Mouse (Mus musculus) midbrain, embryonic 10.5 days (tissue): Measurements from ENCODE around the gene Actb. TPM values are rescaled to one million over a fixed set of nuclear protein-coding genes. Genes with fewer than 3 reads are reported as not detected.

ENCODE experiments used
- DNase-seq: peaks from one replicate; pipeline ENCODE4 v3.0.0-alpha.2; 2017; ENCODE audit warnings: low spot score
- H3K27ac ChIP-seq: fragments of 300-500 bp; sonication (generic); replicated peaks from 2 replicates; pipeline ENCODE4 v1.5.1; 2016; ENCODE audit warnings: mild to moderate bottlenecking
- H3K27me3 ChIP-seq: fragments of 300-500 bp; sonication (generic); 2 replicates; pipeline ENCODE4 v1.6.1; 2016; ENCODE audit warnings: low read depth, mild to moderate bottlenecking; ENCODE audit not compliant: poor library complexity, severe bottlenecking
- H3K36me3 ChIP-seq: fragments of 300-500 bp; sonication (generic); 2 replicates; pipeline ENCODE4 v1.6.1; 2016; ENCODE audit warnings: mild to moderate bottlenecking, moderate library complexity
- H3K4me1 ChIP-seq: fragments of 300-500 bp; sonication (generic); 2 replicates; pipeline ENCODE4 v1.6.1; 2016
- H3K4me3 ChIP-seq: fragments of 300-500 bp; sonication (generic); 2 replicates; pipeline ENCODE4 v1.5.1; 2016; ENCODE audit warnings: mild to moderate bottlenecking, moderate library complexity
- H3K9me3 ChIP-seq: fragments of 300-500 bp; sonication (generic); replicated peaks from 2 replicates; pipeline ENCODE4 v1.6.1; 2016; ENCODE audit warnings: mild to moderate bottlenecking
- WGBS: fragments of 180-500 bp; shearing (Covaris S2); methylation state at CpG from one replicate; pipeline ENCODE4 v1.1.7; 2016; 5-methylcytosine and 5-hydroxymethylcytosine counted together
- polyA plus RNA-seq: library from polyadenylated mRNA; unstranded; fragments of >200 nt; fragmentation: Nextera tagmentation; extraction: Ambion mirVana; gene quantifications from 2 replicates; pipeline ENCODE4 v1.2.1, GENCODE M21; 2016

The Actb gene
- polyA plus RNA-seq = 12,690 and 13,877 TPM in 2 replicates

- DNase-seq = peak; percentile 95
- H3K27ac ChIP-seq = peak within 1 kb of the TSS; percentile 100
- WGBS = under 1% methylated on average over 41 of the region's 41 CpGs
- H3K4me1 ChIP-seq = peaks cover 51% of the 10 kb centered on the region
- no peaks in the 10 kb centered on the region for H3K9me3 ChIP-seq
- peaks cover 8% of the 10 kb centered on the region; the same call in 1 of the 2 replicates for H3K27me3 ChIP-seq
- H3K36me3 ChIP-seq = peaks cover 41% of the 10 kb centered on the region
- H3K4me3 ChIP-seq = peak within 1 kb of the TSS; percentile 100
Observed at GRCm38 (mm10) chr5:142906532-142907047, at the start of gene Actb. TSS of gene Actb (minus strand) at chr5:142906754.

- 79% methylated on average over 3 of the region's 3 CpGs for WGBS
- 0 out of 2 replicates have a peak overlapping the region, but pooled peaks have one; percentile 28 for H3K27ac ChIP-seq
- no peak overlapping the region for H3K4me3 ChIP-seq
- peaks cover 15% of the 10 kb centered on the region for H3K27me3 ChIP-seq
- DNase-seq = no peak
- peaks cover 3% of the 10 kb centered on the region for H3K4me1 ChIP-seq
- no peaks in the 10 kb centered on the region for H3K36me3 ChIP-seq
- no peaks in the 10 kb centered on the region for H3K9me3 ChIP-seq
Observed at GRCm38 (mm10) chr5:142953641-142954040, 47.1 kb upstream of the Actb start.

GRCm38 (mm10) chr5:142950405-142950804 is 43.9 kb upstream of the Actb start:
- H3K9me3 ChIP-seq = no peaks in the 10 kb centered on the region
- DNase-seq = no peak
- WGBS = 83% methylated on average over 6 of the region's 6 CpGs
- no peaks in the 10 kb centered on the region for H3K27me3 ChIP-seq
- H3K4me3 ChIP-seq = no peak overlapping the region
- H3K27ac ChIP-seq = no peak overlapping the region
- H3K36me3 ChIP-seq = no peaks in the 10 kb centered on the region
- H3K4me1 ChIP-seq = no peaks in the 10 kb centered on the region

- DNase-seq = no peak
- no peak overlapping the region for H3K4me3 ChIP-seq
- 69% methylated on average over 6 of the region's 6 CpGs for WGBS
- H3K27ac ChIP-seq = no peak overlapping the region
- H3K4me1 ChIP-seq = no peaks in the 10 kb centered on the region
- H3K9me3 ChIP-seq = no peaks in the 10 kb centered on the region
- H3K36me3 ChIP-seq = no peaks in the 10 kb centered on the region
- H3K27me3 ChIP-seq = no peaks in the 10 kb centered on the region
Observed at GRCm38 (mm10) chr5:142949580-142949979, 43.0 kb upstream of the Actb start.

- 79% methylated on average over 7 of the region's 7 CpGs for WGBS
Observed at GRCm38 (mm10) chr5:142947460-142947859, 40.9 kb upstream of the Actb start.

GRCm38 (mm10) chr5:142944979-142945682 is 38.6 kb upstream of the Actb start:
- no peak overlapping the region for H3K4me3 ChIP-seq
- peak; percentile 25 for DNase-seq
- no peak overlapping the region for H3K27ac ChIP-seq
- 65% methylated on average over 8 of the region's 8 CpGs for WGBS
- H3K9me3 ChIP-seq = no peaks in the 10 kb centered on the region; the same call in 1 of the 2 replicates
- no peaks in the 10 kb centered on the region for H3K36me3 ChIP-seq
- peaks cover 12% of the 10 kb centered on the region for H3K4me1 ChIP-seq
- no peaks in the 10 kb centered on the region for H3K27me3 ChIP-seq

More at GRCm38 (mm10) chr5:142947460-142947859, 40.9 kb upstream of the Actb start:
- H3K9me3 ChIP-seq = no peaks in the 10 kb centered on the region
- H3K36me3 ChIP-seq = no peaks in the 10 kb centered on the region
- DNase-seq = no peak
- no peak overlapping the region for H3K4me3 ChIP-seq
- no peak overlapping the region for H3K27ac ChIP-seq
- no peaks in the 10 kb centered on the region for H3K27me3 ChIP-seq
- H3K4me1 ChIP-seq = peaks cover 7% of the 10 kb centered on the region

- 78% methylated on average over 2 of the region's 2 CpGs for WGBS
- Histone ChIP-seq H3K27ac (no peak overlapping the region), H3K27me3 (no peaks in the 10 kb centered on the region), H3K4me3 (no peak overlapping the region), H3K9me3 (no peaks in the 10 kb centered on the region; the same call in 1 of the 2 replicates), H3K4me1 (peaks cover 23% of the 10 kb centered on the region), H3K36me3 (no peaks in the 10 kb centered on the region)
- no peak for DNase-seq
Observed at GRCm38 (mm10) chr5:142940393-142940792, 33.8 kb upstream of the Actb start.

GRCm38 (mm10) chr5:142937956-142938727 is 31.6 kb upstream of the Actb start:
- Histone ChIP-seq H3K36me3 (no peaks in the 10 kb centered on the region), H3K27ac (peak overlapping the region; percentile 30; the same call in 1 of the 2 replicates), H3K27me3 (no peaks in the 10 kb centered on the region), H3K4me1 (peaks cover 23% of the 10 kb centered on the region), H3K4me3 (0 out of 2 replicates have a peak overlapping the region, but pooled peaks have one; percentile 17), H3K9me3 (no peaks in the 10 kb centered on the region; the same call in 1 of the 2 replicates)
- 38% methylated on average over 19 of the region's 19 CpGs for WGBS
- DNase-seq = peak; percentile 40

GRCm38 (mm10) chr5:142936336-142936719 is 29.8 kb upstream of the Actb start:
- Histone ChIP-seq H3K9me3 (no peaks in the 10 kb centered on the region; the same call in 1 of the 2 replicates), H3K27me3 (peaks cover 3% of the 10 kb centered on the region; the same call in 1 of the 2 replicates), H3K36me3 (no peaks in the 10 kb centered on the region), H3K4me3 (peak overlapping the region; percentile 43), H3K4me1 (peaks cover 22% of the 10 kb centered on the region), H3K27ac (peak overlapping the region; percentile 69)
- 4% methylated on average over 17 of the region's 17 CpGs for WGBS
- DNase-seq = peak; percentile 86

- H3K9me3 ChIP-seq = no peaks in the 10 kb centered on the region; the same call in 1 of the 2 replicates
- WGBS = 14% methylated on average over 13 of the region's 13 CpGs
- H3K4me3 ChIP-seq = peak overlapping the region; percentile 43
- peak overlapping the region; percentile 69 for H3K27ac ChIP-seq
- no peaks in the 10 kb centered on the region for H3K36me3 ChIP-seq
- peaks cover 9% of the 10 kb centered on the region; the same call in 1 of the 2 replicates for H3K27me3 ChIP-seq
- peak; percentile 85 for DNase-seq
- H3K4me1 ChIP-seq = peaks cover 26% of the 10 kb centered on the region
Observed at GRCm38 (mm10) chr5:142935642-142936335, 29.2 kb upstream of the Actb start.

- Histone ChIP-seq H3K27me3 (peaks cover 38% of the 10 kb centered on the region), H3K9me3 (no peaks in the 10 kb centered on the region), H3K36me3 (no peaks in the 10 kb centered on the region), H3K4me1 (peaks cover 30% of the 10 kb centered on the region), H3K4me3 (no peak overlapping the region), H3K27ac (no peak overlapping the region)
- no peak for DNase-seq
- WGBS = 84% methylated on average over 8 of the region's 8 CpGs
Observed at GRCm38 (mm10) chr5:142932731-142933130, 26.2 kb upstream of the Actb start.

GRCm38 (mm10) chr5:142932084-142932685 is 25.6 kb upstream of the Actb start:
- H3K36me3 ChIP-seq = no peaks in the 10 kb centered on the region
- H3K4me3 ChIP-seq = peak overlapping the region; percentile 21
- peak overlapping the region; percentile 64 for H3K27ac ChIP-seq
- H3K9me3 ChIP-seq = no peaks in the 10 kb centered on the region
- DNase-seq = peak; percentile 62
- peaks cover 31% of the 10 kb centered on the region for H3K4me1 ChIP-seq
- WGBS = 34% methylated on average over 9 of the region's 9 CpGs
- H3K27me3 ChIP-seq = peaks cover 43% of the 10 kb centered on the region
